In genomic region chr4:139926161-139926561, GRCm38 (mm10) we compare ENCODE assay signal across 9 mouse cellular contexts. TPM values are rescaled to one million over a fixed set of nuclear protein-coding genes. Genes with fewer than 3 reads are reported as not detected.
DNase-seq lines count a peak whose midpoint lies in the region; ATAC-seq and TF ChIP-seq lines count a peak whose summit lies in the region.
"Had no signal": no experiment of that assay in that cellular context is flagged by ENCODE, and none has a peak within 500 bp of the region (broad histone marks: within the 10 kb centered on the region; RNA-seq: fewer than 3 reads in every experiment).

No protein-coding gene starts in this region.

- DNase-seq in lung, embryonic 14.5 days: peak; percentile 59
- no peak for DNase-seq in lung, postnatal 36 days
- peak; percentile 31 for DNase-seq in hindbrain, embryonic 10.5 days (ENCODE audit: low spot score)
- DNase-seq in cerebellum, postnatal 25 days: no peak
- no peak for DNase-seq in gastrocnemius, adult 8-10 months (ENCODE audit: low spot score in 2 of 2)
- no peak for DNase-seq in cerebellum, adult 11 months

- H3K27ac ChIP-seq in lung, embryonic 14.5 days (ENCODE audit: low read depth): no peak overlapping the region
- peak overlapping the region; percentile 79 for H3K27ac ChIP-seq in hindbrain, embryonic 10.5 days
- no peak overlapping the region for H3K27ac ChIP-seq in limb, embryonic 13.5 days
- H3K27ac ChIP-seq in stomach, embryonic 16.5 days (ENCODE audit: low read length): no peak overlapping the region

- peaks cover 17% of the 10 kb centered on the region; the same call in 1 of the 2 replicates for H3K27me3 ChIP-seq in lung, embryonic 14.5 days (ENCODE audit: insufficient read depth, low read length)
- H3K27me3 ChIP-seq in hindbrain, embryonic 10.5 days (ENCODE audit: insufficient read depth, poor library complexity, severe bottlenecking): peaks cover 37% of the 10 kb centered on the region
- peaks cover 59% of the 10 kb centered on the region for H3K27me3 ChIP-seq in limb, embryonic 13.5 days
- H3K27me3 ChIP-seq in stomach, embryonic 16.5 days (ENCODE audit: control insufficient read depth, insufficient read depth, low read length): peaks cover 16% of the 10 kb centered on the region

- H3K4me2 ChIP-seq in lung, embryonic 14.5 days: peak overlapping the region; percentile 60
- H3K4me2 ChIP-seq in limb, embryonic 13.5 days (replicated peaks): peak overlapping the region; percentile 55
- peak overlapping the region; percentile 45; the same call in 1 of the 2 replicates for H3K4me2 ChIP-seq in stomach, embryonic 16.5 days (ENCODE audit: low read depth, low read length)

- no peaks in the 10 kb centered on the region for H3K9me3 ChIP-seq in lung, embryonic 14.5 days (ENCODE audit: low read depth, low read length)
- peaks cover 4% of the 10 kb centered on the region; the same call in 1 of the 2 replicates for H3K9me3 ChIP-seq in hindbrain, embryonic 10.5 days
- no peaks in the 10 kb centered on the region for H3K9me3 ChIP-seq in limb, embryonic 13.5 days
- no peaks in the 10 kb centered on the region; the same call in 1 of the 2 replicates for H3K9me3 ChIP-seq in stomach, embryonic 16.5 days (replicated peaks; ENCODE audit: control insufficient read depth, low read length)

- peak overlapping the region; percentile 23; the same call in 1 of the 2 replicates for H3K4me3 ChIP-seq in lung, embryonic 14.5 days (ENCODE audit: low read depth, low read length)
- peak overlapping the region; percentile 46 for H3K4me3 ChIP-seq in hindbrain, embryonic 10.5 days
- H3K4me3 ChIP-seq in limb, embryonic 13.5 days: peak overlapping the region; percentile 23
- peak overlapping the region; percentile 14; the same call in 1 of the 2 replicates for H3K4me3 ChIP-seq in stomach, embryonic 16.5 days (replicated peaks; ENCODE audit: low read length)

- no peaks in the 10 kb centered on the region for H3K36me3 ChIP-seq in lung, embryonic 14.5 days (ENCODE audit: insufficient read depth)
- no peaks in the 10 kb centered on the region for H3K36me3 ChIP-seq in hindbrain, embryonic 10.5 days
- H3K36me3 ChIP-seq in limb, embryonic 13.5 days: no peaks in the 10 kb centered on the region
- no peaks in the 10 kb centered on the region for H3K36me3 ChIP-seq in stomach, embryonic 16.5 days (ENCODE audit: control insufficient read depth, insufficient read depth, low read length)

- H3K9ac ChIP-seq in lung, embryonic 14.5 days: no peak overlapping the region
- no peak overlapping the region for H3K9ac ChIP-seq in limb, embryonic 13.5 days
- no peak overlapping the region for H3K9ac ChIP-seq in stomach, embryonic 16.5 days (ENCODE audit: low read length)

- TF ChIP-seq CTCF in lung, embryonic 14.5 days (IDR thresholded peaks at IDR 0.05; ENCODE audit: low read depth): no peak

- H3K4me1 ChIP-seq in lung, embryonic 14.5 days (ENCODE audit: insufficient read depth): peaks cover 3% of the 10 kb centered on the region; the same call in 1 of the 2 replicates
- peaks cover 36% of the 10 kb centered on the region for H3K4me1 ChIP-seq in hindbrain, embryonic 10.5 days (replicated peaks)
- peaks cover 17% of the 10 kb centered on the region for H3K4me1 ChIP-seq in limb, embryonic 13.5 days
- peaks cover 9% of the 10 kb centered on the region; the same call in 1 of the 2 replicates for H3K4me1 ChIP-seq in stomach, embryonic 16.5 days (ENCODE audit: control insufficient read depth, insufficient read depth, low read length)

- no peak for ATAC-seq in lung, embryonic 14.5 days (ENCODE audit: insufficient read depth)
- ATAC-seq in limb, embryonic 13.5 days (ENCODE audit: low FRiP score, low read depth): no peak
- no peak for ATAC-seq in stomach, embryonic 16.5 days (ENCODE audit: insufficient read depth, low FRiP score)
- ATAC-seq: Patski had no signal

- WGBS in lung, embryonic 14.5 days: 2% methylated on average over 11 of the region's 11 CpGs
- WGBS in hindbrain, embryonic 10.5 days: 5% methylated on average over 11 of the region's 11 CpGs
- 10% methylated on average over 11 of the region's 11 CpGs for WGBS in limb, embryonic 13.5 days
- WGBS in stomach, embryonic 16.5 days: 6% methylated on average over 11 of the region's 11 CpGs

RNA-seq across cellular contexts. Expression of gene Klhdc7a, which starts 41.7 kb away (rescaled TPM):
- 0.47 and 0.53 TPM in 2 replicates for polyA plus RNA-seq in lung, embryonic 14.5 days (2014; fragmentation: Nextera tagmentation; extraction: Ambion mirVana)
- polyA plus RNA-seq in hindbrain, embryonic 10.5 days (2016; fragmentation: Nextera tagmentation; extraction: Ambion mirVana): 0.41 and 0.47 TPM in 2 replicates
- polyA plus RNA-seq in limb, embryonic 13.5 days (2015; fragmentation: Nextera tagmentation; extraction: Ambion mirVana): 0.04 TPM in 1 of 2 replicates, not detected in the other
- 0.98 and 1.7 TPM in 2 replicates for polyA plus RNA-seq in stomach, embryonic 16.5 days (2015; fragmentation: Nextera tagmentation; extraction: Ambion mirVana)
- total RNA-seq in gastrocnemius, adult 8-10 months (2022): under 1 TPM; 0.07 to 0.88 (median 0.30) TPM

Comparison
In these comparisons a context has a peak if more than half of its experiments do, and no peak if none do; other contexts are left out.
1. DNase-seq: peak in lung, embryonic 14.5 days (single experiment) and hindbrain, embryonic 10.5 days (single experiment); none in lung, postnatal 36 days (single experiment), cerebellum, postnatal 25 days (0 of 2), gastrocnemius, adult 8-10 months (0 of 2) and cerebellum, adult 11 months (single experiment).
2. Peak in every context shown above with its lines, with median percentiles within 50 percentile points of each other: H3K4me2 ChIP-seq and H3K4me3 ChIP-seq.